Mouse (Mus musculus) ES-Bruce4 (cell line): ENCODE measurements around the gene Nfe2l2.

Experiments used
- CTCF ChIP-seq: IDR thresholded peaks from one replicate; pipeline ENCODE4 v1.8.1; 2011; ENCODE audit warnings: low read depth, low read length
- EP300 ChIP-seq: IDR thresholded peaks from 2 replicates; pipeline ENCODE4 v1.6.1; 2011; ENCODE audit warnings: low read depth, low read length; ENCODE audit not compliant: insufficient read depth
- POLR2A ChIP-seq: IDR thresholded peaks from one replicate; pipeline ENCODE4 v1.8.1; 2011; ENCODE audit warnings: low read length; ENCODE audit not compliant: insufficient read depth

- TF ChIP-seq CTCF = no peak
- no peak for TF ChIP-seq POLR2A
- no peak for TF ChIP-seq EP300
These were observed 33.8 kb downstream of the Nfe2l2 start for GRCm38 (mm10) chr2:75670446-75671336.
